Mouse (Mus musculus): Measurements from ENCODE around the gene Olfr1087. TPM values are rescaled to one million over a fixed set of nuclear protein-coding genes. Genes with fewer than 3 reads are reported as not detected.
"Not testable (repeated sequence)": the region's sequence is repeated elsewhere in the genome, so short reads cannot be mapped to it uniquely, and the experiment has no call there.

Olfr1087 gene
- polyA plus RNA-seq (2014; fragmentation: Nextera tagmentation; extraction: Ambion mirVana), result not detected in 2 replicates

DNA sequence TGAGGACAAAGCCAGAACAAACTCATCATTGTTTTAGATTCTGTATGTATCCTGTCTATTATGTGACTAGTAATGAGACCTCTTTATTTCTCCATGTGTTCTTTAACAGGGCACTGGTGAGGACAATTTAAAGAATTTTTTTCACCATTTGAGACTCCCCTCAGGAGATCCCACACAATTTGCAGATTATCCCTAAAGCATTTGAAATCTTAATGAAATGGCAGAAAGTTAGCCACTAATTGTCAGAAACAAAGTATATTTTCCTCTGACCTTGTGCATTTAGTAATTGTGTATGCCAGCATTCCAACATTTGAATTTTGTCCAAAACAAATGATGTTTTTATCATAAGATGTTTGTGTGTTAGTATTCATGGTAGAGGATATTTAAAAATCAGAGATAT, at the start of gene Olfr1087:
TSS of gene Olfr1087 (minus strand) at position 101 of the 400 bp plus-strand sequence.
- Histone ChIP-seq H3K9ac (ENCODE audit: low read depth, low read length) (no peak within 1 kb of the TSS), H3K4me3 (ENCODE audit: low read depth, low read length) (no peak within 1 kb of the TSS), H3K36me3 (ENCODE audit: control insufficient read depth, insufficient read depth, low read length) (no peaks in the 10 kb centered on the region), H3K27ac (ENCODE audit: low read depth, low read length) (no peak within 1 kb of the TSS), H3K4me1 (ENCODE audit: control insufficient read depth, insufficient read depth, low read length) (no peaks in the 10 kb centered on the region), H3K27me3 (ENCODE audit: control insufficient read depth, insufficient read depth, low read length) (no peaks in the 10 kb centered on the region), H3K9me3 (replicated peaks; ENCODE audit: control insufficient read depth, low read length) (no peaks in the 10 kb centered on the region), H3K4me2 (no peak within 1 kb of the TSS)
- ATAC-seq (replicated peaks; ENCODE audit: insufficient number of reproducible peaks, low FRiP score, low TSS enrichment), result no peak

DNA sequence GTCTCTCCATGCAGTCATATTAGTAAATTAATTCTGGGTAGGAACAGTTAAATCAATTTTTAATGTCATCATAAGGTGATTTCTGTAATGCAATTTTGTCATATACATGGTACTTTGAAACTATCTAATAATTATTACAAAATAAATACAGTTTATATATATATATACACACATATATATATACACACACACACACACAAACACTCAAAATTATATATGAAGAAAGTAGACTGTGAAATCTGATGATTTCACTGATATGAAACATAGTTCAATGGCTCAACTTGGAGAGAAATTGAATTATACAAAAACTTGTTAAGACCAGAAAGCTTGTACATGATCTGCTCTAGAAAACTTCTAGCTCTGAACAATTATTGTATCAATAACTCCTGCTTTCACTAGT, 35.4 kb upstream of the Olfr1087 start, which contains the start of gene Olfr1089:
TSS of gene Olfr1089 (minus strand) at position 101 of the 400 bp plus-strand sequence.
- Histone ChIP-seq H3K4me2 (no peak within 1 kb of the TSS), H3K4me3 (ENCODE audit: low read depth, low read length) (no peak within 1 kb of the TSS), H3K9me3 (replicated peaks; ENCODE audit: control insufficient read depth, low read length) (no peaks in the 10 kb centered on the region), H3K4me1 (ENCODE audit: control insufficient read depth, insufficient read depth, low read length) (no peaks in the 10 kb centered on the region), H3K27ac (ENCODE audit: low read depth, low read length) (no peak within 1 kb of the TSS), H3K9ac (ENCODE audit: low read depth, low read length) (no peak within 1 kb of the TSS), H3K36me3 (ENCODE audit: control insufficient read depth, insufficient read depth, low read length) (no peaks in the 10 kb centered on the region), H3K27me3 (ENCODE audit: control insufficient read depth, insufficient read depth, low read length) (no peaks in the 10 kb centered on the region)
- no peak for ATAC-seq (replicated peaks; ENCODE audit: insufficient number of reproducible peaks, low FRiP score, low TSS enrichment)

DNA sequence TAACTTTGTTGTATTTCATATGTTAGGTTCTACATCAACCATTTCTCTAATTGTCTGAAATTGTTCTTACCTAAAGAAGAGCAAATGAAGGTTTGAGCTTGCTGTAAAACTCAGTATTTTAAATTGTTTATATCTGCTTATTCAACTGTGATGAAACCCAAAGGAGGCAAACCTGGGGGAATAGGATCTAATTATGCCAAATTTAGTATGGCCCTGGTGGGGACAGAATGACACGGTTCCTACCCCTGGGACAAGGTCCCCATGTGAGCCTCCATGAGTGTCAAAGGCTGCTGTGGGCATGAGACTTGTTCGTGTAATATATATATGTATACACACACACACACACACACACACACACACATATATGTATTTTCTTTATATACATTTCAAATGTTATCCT, 18.2 kb downstream of the Olfr1087 start, which contains the start of gene Olfr1086:
TSS of gene Olfr1086 (minus strand) at position 101 of the 400 bp plus-strand sequence.
- H3K4me2 ChIP-seq, result no peak within 1 kb of the TSS
- H3K9me3 ChIP-seq (replicated peaks; ENCODE audit: control insufficient read depth, low read length), result no peaks in the 10 kb centered on the region
- ATAC-seq (replicated peaks; ENCODE audit: insufficient number of reproducible peaks, low FRiP score, low TSS enrichment), result no peak

DNA sequence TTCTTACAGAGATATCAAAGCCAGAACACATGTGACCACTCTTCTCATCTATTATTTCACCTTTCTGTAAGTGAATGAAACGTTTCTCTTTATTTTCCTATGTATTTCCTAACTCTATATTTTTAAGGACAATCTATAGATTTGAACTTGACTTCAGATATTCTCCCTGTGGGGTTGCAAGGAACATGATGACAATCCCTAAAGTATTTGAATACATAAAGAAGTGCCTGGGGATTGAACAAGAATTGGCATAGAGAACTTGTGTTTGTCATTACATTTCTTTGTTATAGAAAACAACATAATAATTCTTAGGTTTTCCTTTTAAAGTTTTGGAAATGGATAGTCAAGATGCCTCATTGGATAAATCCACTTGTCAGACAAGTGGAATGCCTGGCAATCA, 36.3 kb downstream of the Olfr1087 start, which contains the start of gene Olfr1085:
TSS of gene Olfr1085 (minus strand) at position 101 of the 400 bp plus-strand sequence.
- no peak within 1 kb of the TSS for H3K4me2 ChIP-seq
- H3K4me1 ChIP-seq (ENCODE audit: control insufficient read depth, insufficient read depth, low read length), result no peaks in the 10 kb centered on the region
- no peak within 1 kb of the TSS for H3K27ac ChIP-seq (ENCODE audit: low read depth, low read length)
- no peaks in the 10 kb centered on the region for H3K9me3 ChIP-seq (replicated peaks; ENCODE audit: control insufficient read depth, low read length)
- H3K4me3 ChIP-seq (ENCODE audit: low read depth, low read length), result no peak within 1 kb of the TSS
- no peak within 1 kb of the TSS for H3K9ac ChIP-seq (ENCODE audit: low read depth, low read length)
- WGBS (ENCODE audit: insufficient replicate concordance), result 20% methylated on average over 1 of the region's 1 CpGs
- H3K36me3 ChIP-seq (ENCODE audit: control insufficient read depth, insufficient read depth, low read length), result no peaks in the 10 kb centered on the region
- no peak for ATAC-seq (replicated peaks; ENCODE audit: insufficient number of reproducible peaks, low FRiP score, low TSS enrichment)
- no peaks in the 10 kb centered on the region for H3K27me3 ChIP-seq (ENCODE audit: control insufficient read depth, insufficient read depth, low read length)

More for the DNA sequence above, 18.2 kb downstream of the Olfr1087 start, which contains the start of gene Olfr1086:
- 65% methylated on average over 2 of the region's 2 CpGs for WGBS (ENCODE audit: insufficient replicate concordance)
- Histone ChIP-seq H3K9ac (ENCODE audit: low read depth, low read length) (no peak within 1 kb of the TSS), H3K4me1 (ENCODE audit: control insufficient read depth, insufficient read depth, low read length) (no peaks in the 10 kb centered on the region), H3K4me3 (ENCODE audit: low read depth, low read length) (no peak within 1 kb of the TSS), H3K36me3 (ENCODE audit: control insufficient read depth, insufficient read depth, low read length) (no peaks in the 10 kb centered on the region), H3K27me3 (ENCODE audit: control insufficient read depth, insufficient read depth, low read length) (no peaks in the 10 kb centered on the region), H3K27ac (ENCODE audit: low read depth, low read length) (no peak within 1 kb of the TSS)

DNA sequence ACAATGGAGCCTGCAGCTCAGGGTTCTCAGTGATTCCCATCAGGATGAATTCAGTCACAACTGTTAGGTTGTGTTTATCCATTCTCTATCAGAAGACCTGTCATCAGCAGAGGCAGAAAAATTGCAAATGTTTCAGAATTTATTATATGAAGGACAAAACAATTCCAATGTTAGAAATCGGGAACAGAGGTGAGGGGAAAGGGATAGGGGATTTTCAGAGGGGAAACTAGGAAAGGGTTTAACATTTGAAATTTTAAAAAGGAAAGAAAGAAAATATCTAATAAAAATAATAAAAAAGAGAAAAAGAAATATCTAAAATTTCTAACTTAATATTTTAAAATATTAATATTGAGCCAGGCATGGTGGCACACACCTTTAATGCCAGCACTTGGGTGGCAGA, 58.6 kb downstream of the Olfr1087 start, which contains the start of gene Olfr1084:
TSS of gene Olfr1084 (minus strand) at position 101 of the 400 bp plus-strand sequence.
- H3K4me2 ChIP-seq; H3K4me3 ChIP-seq (ENCODE audit: low read depth, low read length); H3K27me3 ChIP-seq (ENCODE audit: control insufficient read depth, insufficient read depth, low read length); H3K9ac ChIP-seq (ENCODE audit: low read depth, low read length); H3K27ac ChIP-seq (ENCODE audit: low read depth, low read length); H3K36me3 ChIP-seq (ENCODE audit: control insufficient read depth, insufficient read depth, low read length); H3K4me1 ChIP-seq (ENCODE audit: control insufficient read depth, insufficient read depth, low read length); ATAC-seq (replicated peaks; ENCODE audit: insufficient number of reproducible peaks, low FRiP score, low TSS enrichment); H3K9me3 ChIP-seq (replicated peaks; ENCODE audit: control insufficient read depth, low read length): not testable (repeated sequence)
- 67% methylated on average over 1 of the region's 1 CpGs for WGBS (ENCODE audit: insufficient replicate concordance)

Other genes with a start within 250 kb of the Olfr1087 start
- not detected in 2 replicates for gene Olfr1065, start 247.8 kb downstream of the Olfr1087 start, polyA plus RNA-seq (2014; fragmentation: Nextera tagmentation; extraction: Ambion mirVana)
- not detected in 2 replicates for gene Olfr1066, start 242.1 kb downstream of the Olfr1087 start, polyA plus RNA-seq (2014; fragmentation: Nextera tagmentation; extraction: Ambion mirVana)
- gene Olfr228, start 211.0 kb downstream of the Olfr1087 start, polyA plus RNA-seq (2014; fragmentation: Nextera tagmentation; extraction: Ambion mirVana), result not detected in 2 replicates
- not detected in 2 replicates for gene Olfr1076, start 189.9 kb downstream of the Olfr1087 start, polyA plus RNA-seq (2014; fragmentation: Nextera tagmentation; extraction: Ambion mirVana)
- gene Olfr1079, start 155.9 kb downstream of the Olfr1087 start, polyA plus RNA-seq (2014; fragmentation: Nextera tagmentation; extraction: Ambion mirVana), result not detected in 2 replicates
- gene Olfr1080, start 140.2 kb downstream of the Olfr1087 start, polyA plus RNA-seq (2014; fragmentation: Nextera tagmentation; extraction: Ambion mirVana), result not detected in 2 replicates
- gene Olfr1082, start 99.4 kb downstream of the Olfr1087 start, polyA plus RNA-seq (2014; fragmentation: Nextera tagmentation; extraction: Ambion mirVana), result not detected in 2 replicates
- not detected in 2 replicates for gene Olfr1084, start 58.7 kb downstream of the Olfr1087 start, polyA plus RNA-seq (2014; fragmentation: Nextera tagmentation; extraction: Ambion mirVana)
- gene Olfr1085, start 36.4 kb downstream of the Olfr1087 start, polyA plus RNA-seq (2014; fragmentation: Nextera tagmentation; extraction: Ambion mirVana), result not detected in 2 replicates
- gene Olfr1086, start 18.3 kb downstream of the Olfr1087 start, polyA plus RNA-seq (2014; fragmentation: Nextera tagmentation; extraction: Ambion mirVana), result not detected in 2 replicates
- not detected in 2 replicates for gene Olfr1089, start 35.3 kb upstream of the Olfr1087 start, polyA plus RNA-seq (2014; fragmentation: Nextera tagmentation; extraction: Ambion mirVana)
- gene Olfr1090, start 60.6 kb upstream of the Olfr1087 start, polyA plus RNA-seq (2014; fragmentation: Nextera tagmentation; extraction: Ambion mirVana), result not detected in 2 replicates
- not detected in 2 replicates for gene Olfr1093, start 84.1 kb upstream of the Olfr1087 start, polyA plus RNA-seq (2014; fragmentation: Nextera tagmentation; extraction: Ambion mirVana)
- not detected in 2 replicates for gene Olfr141, start 111.6 kb upstream of the Olfr1087 start, polyA plus RNA-seq (2014; fragmentation: Nextera tagmentation; extraction: Ambion mirVana)
- gene Olfr1094, start 126.3 kb upstream of the Olfr1087 start, polyA plus RNA-seq (2014; fragmentation: Nextera tagmentation; extraction: Ambion mirVana), result not detected in 2 replicates
- not detected in 2 replicates for gene Olfr1095, start 153.3 kb upstream of the Olfr1087 start, polyA plus RNA-seq (2014; fragmentation: Nextera tagmentation; extraction: Ambion mirVana)
- not detected in 2 replicates for gene Gm13723, start 176.4 kb upstream of the Olfr1087 start, polyA plus RNA-seq (2014; fragmentation: Nextera tagmentation; extraction: Ambion mirVana)
- gene Olfr1097, start 193.8 kb upstream of the Olfr1087 start, polyA plus RNA-seq (2014; fragmentation: Nextera tagmentation; extraction: Ambion mirVana), result not detected in 2 replicates
- gene Olfr1098, start 226.2 kb upstream of the Olfr1087 start, polyA plus RNA-seq (2014; fragmentation: Nextera tagmentation; extraction: Ambion mirVana), result not detected in 2 replicates